Mouse (Mus musculus): ENCODE data around the gene Gemin2. TPM values are rescaled to one million over a fixed set of nuclear protein-coding genes. Genes with fewer than 3 reads are reported as not detected.
A peak's percentile ranks its signal among the peaks of the same experiment; 100 is the strongest.

The Gemin2 gene
- polyA plus RNA-seq, 1 experiment = 3.0 TPM

GRCm38 (mm10) chr12:59011844-59012709 is 1.1 kb upstream of the Gemin2 start, which contains the start of gene Sec23a:
Gene Sec23a (minus strand): TSS chr12:59012017.
- Histone ChIP-seq H3K27me3 (ENCODE audit: control insufficient read depth, insufficient read depth, low read length) (no peaks in the 10 kb centered on the region), H3K27ac (ENCODE audit: insufficient read depth, low read length) (peak within 1 kb of the TSS; percentile 83), H3K4me3 (ENCODE audit: extremely low read depth, insufficient read depth, insufficient read length) (peak within 1 kb of the TSS; percentile 72), H3K36me3 (ENCODE audit: control insufficient read depth, insufficient read depth, low read length) (no peaks in the 10 kb centered on the region), H3K4me1 (ENCODE audit: control insufficient read depth, insufficient read depth, insufficient read length) (no peaks in the 10 kb centered on the region)
- DNase-seq (ENCODE audit: low read depth in 1 of 2, low spot score in 2 of 2) = peak; percentile 96 to 98
- WGBS = under 1% methylated on average over 48 of the region's 48 CpGs
- TF ChIP-seq CTCF (IDR thresholded peaks at IDR 0.05; ENCODE audit: extremely low read depth, insufficient read depth, insufficient read length, insufficient replicate concordance) = no peak
- peak; percentile 80 for TF ChIP-seq POLR2A (IDR thresholded peaks at IDR 0.05; ENCODE audit: low read depth, low read length)

DNA sequence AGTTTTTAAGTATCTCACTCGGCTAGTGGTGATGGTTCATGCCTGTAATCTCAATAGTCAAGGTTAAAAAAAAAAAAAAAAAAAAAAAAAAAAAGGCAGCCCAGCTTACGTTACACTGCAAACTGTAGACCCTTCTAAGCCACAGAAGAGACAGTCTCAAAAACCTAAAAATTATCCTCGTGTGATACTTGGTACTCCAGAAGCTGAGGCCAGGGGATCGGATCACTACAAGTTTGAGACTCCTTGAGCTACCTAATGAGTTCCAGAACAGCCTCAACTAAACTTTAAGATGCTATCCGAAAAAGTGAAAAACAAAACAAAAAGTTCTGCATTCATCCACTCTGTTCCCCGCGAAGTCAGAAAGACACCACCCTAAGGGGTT is 492 bp upstream of the Gemin2 start:
- H3K27ac ChIP-seq (ENCODE audit: insufficient read depth, low read length) = peak overlapping the region; percentile 61; the same call in 1 of the 2 replicates

DNA sequence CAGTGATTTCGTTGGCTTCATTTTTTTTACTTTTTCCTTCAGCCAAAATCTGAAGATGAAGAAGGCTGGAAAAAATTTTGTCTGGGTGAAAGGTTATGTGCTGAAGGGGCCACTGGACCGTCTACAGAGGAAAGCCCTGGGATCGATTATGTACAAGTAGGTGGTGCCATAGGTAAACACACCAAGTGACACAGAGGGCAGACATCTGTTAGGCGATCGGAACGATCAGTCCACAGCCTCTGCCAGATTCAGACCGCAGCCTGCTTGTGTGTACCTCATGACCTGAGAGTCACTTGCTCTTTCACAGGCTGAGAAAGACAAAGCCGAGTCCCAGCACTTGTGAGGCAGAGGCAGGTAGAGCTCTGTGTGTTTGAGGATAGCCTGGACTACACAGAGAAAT is 4.8 kb downstream of the Gemin2 start:
- 96% methylated on average over 8 of the region's 8 CpGs for WGBS
- Histone ChIP-seq H3K36me3 (ENCODE audit: control insufficient read depth, insufficient read depth, low read length) (peaks cover 17% of the 10 kb centered on the region), H3K27me3 (ENCODE audit: control insufficient read depth, insufficient read depth, low read length) (no peaks in the 10 kb centered on the region), H3K4me3 (ENCODE audit: extremely low read depth, insufficient read depth, insufficient read length) (no peak overlapping the region), H3K4me1 (ENCODE audit: control insufficient read depth, insufficient read depth, insufficient read length) (no peaks in the 10 kb centered on the region), H3K27ac (ENCODE audit: insufficient read depth, low read length) (no peak overlapping the region)
- TF ChIP-seq POLR2A (IDR thresholded peaks at IDR 0.05; ENCODE audit: low read depth, low read length) = no peak
- no peak for DNase-seq (ENCODE audit: low read depth in 1 of 2, low spot score in 2 of 2)

More for the DNA sequence above, 492 bp upstream of the Gemin2 start:
- DNase-seq (ENCODE audit: low read depth in 1 of 2, low spot score in 2 of 2) = peak in 1 of 2 experiments; percentile 8
- WGBS = 2% methylated on average over 7 of the region's 7 CpGs
- Histone ChIP-seq H3K36me3 (ENCODE audit: control insufficient read depth, insufficient read depth, low read length) (no peaks in the 10 kb centered on the region), H3K4me3 (ENCODE audit: extremely low read depth, insufficient read depth, insufficient read length) (peak overlapping the region; percentile 55), H3K27me3 (ENCODE audit: control insufficient read depth, insufficient read depth, low read length) (no peaks in the 10 kb centered on the region), H3K4me1 (ENCODE audit: control insufficient read depth, insufficient read depth, insufficient read length) (no peaks in the 10 kb centered on the region)
- TF ChIP-seq CTCF (IDR thresholded peaks at IDR 0.05; ENCODE audit: extremely low read depth, insufficient read depth, insufficient read length, insufficient replicate concordance) (no peak), POLR2A (IDR thresholded peaks at IDR 0.05; ENCODE audit: low read depth, low read length) (no peak)

DNA sequence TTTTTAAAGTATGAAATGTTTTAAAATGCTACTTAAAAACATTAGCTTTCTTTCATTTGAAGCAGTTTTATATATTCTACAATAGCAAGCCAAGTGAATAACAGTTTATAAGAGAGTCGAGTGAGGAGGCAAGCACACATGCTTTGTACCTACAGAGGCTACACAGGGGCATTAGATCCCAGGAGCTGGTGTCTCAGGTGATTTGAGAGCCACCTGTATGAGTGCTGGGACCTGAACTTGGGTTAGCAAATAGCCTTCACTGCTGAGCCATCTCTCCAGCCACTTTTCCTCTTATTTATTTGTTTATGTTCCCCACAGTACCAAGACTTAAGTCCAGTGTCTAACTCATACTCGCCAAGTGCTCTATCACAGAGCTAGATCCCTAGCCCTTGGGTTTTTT is 6.7 kb downstream of the Gemin2 start:
- H3K36me3 ChIP-seq (ENCODE audit: control insufficient read depth, insufficient read depth, low read length) = peaks cover 21% of the 10 kb centered on the region

GRCm38 (mm10) chr12:59021306-59021705 is 8.1 kb downstream of the Gemin2 start:
- peaks cover 22% of the 10 kb centered on the region for H3K36me3 ChIP-seq (ENCODE audit: control insufficient read depth, insufficient read depth, low read length)

More for the DNA sequence above, 6.7 kb downstream of the Gemin2 start:
- 90% methylated on average over 2 of the region's 2 CpGs for WGBS
- no peak for DNase-seq (ENCODE audit: low read depth in 1 of 2, low spot score in 2 of 2)
- H3K4me1 ChIP-seq (ENCODE audit: control insufficient read depth, insufficient read depth, insufficient read length) = no peaks in the 10 kb centered on the region
- H3K27me3 ChIP-seq (ENCODE audit: control insufficient read depth, insufficient read depth, low read length) = no peaks in the 10 kb centered on the region
- H3K27ac ChIP-seq (ENCODE audit: insufficient read depth, low read length) = no peak overlapping the region
- TF ChIP-seq CTCF (IDR thresholded peaks at IDR 0.05; ENCODE audit: extremely low read depth, insufficient read depth, insufficient read length, insufficient replicate concordance) = no peak
- no peak for TF ChIP-seq POLR2A (IDR thresholded peaks at IDR 0.05; ENCODE audit: low read depth, low read length)
- H3K4me3 ChIP-seq (ENCODE audit: extremely low read depth, insufficient read depth, insufficient read length) = no peak overlapping the region

DNA sequence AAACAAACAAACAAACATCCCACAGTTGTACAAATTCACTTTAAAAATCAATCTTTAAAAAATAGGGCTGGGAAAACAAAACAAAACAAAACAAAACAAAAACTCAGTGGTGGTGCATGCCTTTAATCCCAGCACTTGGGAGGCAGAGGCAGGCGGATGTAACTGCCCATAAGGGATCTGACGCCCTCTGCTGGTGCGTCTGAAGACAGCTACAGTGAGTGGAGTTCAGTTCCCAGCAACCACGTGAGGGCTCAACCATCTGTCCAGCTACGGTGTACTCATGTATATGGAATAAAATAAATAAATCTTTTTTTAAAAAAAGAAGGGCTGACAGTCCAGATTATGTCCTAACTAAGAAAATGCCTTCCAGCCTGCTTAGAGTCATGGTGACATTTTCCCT is 18.9 kb downstream of the Gemin2 start:
- TF ChIP-seq POLR2A (IDR thresholded peaks at IDR 0.05; ENCODE audit: low read depth, low read length) (no peak), CTCF (IDR thresholded peaks at IDR 0.05; ENCODE audit: extremely low read depth, insufficient read depth, insufficient read length, insufficient replicate concordance) (no peak)
- WGBS = 68% methylated on average over 5 of the region's 5 CpGs
- H3K4me3 ChIP-seq (ENCODE audit: extremely low read depth, insufficient read depth, insufficient read length) = no peak overlapping the region
- H3K27ac ChIP-seq (ENCODE audit: insufficient read depth, low read length) = no peak overlapping the region
- DNase-seq (ENCODE audit: low read depth in 1 of 2, low spot score in 2 of 2) = peak in 1 of 2 experiments; percentile 16
- peaks cover 4% of the 10 kb centered on the region; the same call in 1 of the 2 replicates for H3K36me3 ChIP-seq (ENCODE audit: control insufficient read depth, insufficient read depth, low read length)
- H3K4me1 ChIP-seq (ENCODE audit: control insufficient read depth, insufficient read depth, insufficient read length) = no peaks in the 10 kb centered on the region
- no peaks in the 10 kb centered on the region for H3K27me3 ChIP-seq (ENCODE audit: control insufficient read depth, insufficient read depth, low read length)

More at GRCm38 (mm10) chr12:59021306-59021705, 8.1 kb downstream of the Gemin2 start:
- TF ChIP-seq CTCF (IDR thresholded peaks at IDR 0.05; ENCODE audit: extremely low read depth, insufficient read depth, insufficient read length, insufficient replicate concordance) = no peak
- no peak for TF ChIP-seq POLR2A (IDR thresholded peaks at IDR 0.05; ENCODE audit: low read depth, low read length)
- no peak for DNase-seq (ENCODE audit: low read depth in 1 of 2, low spot score in 2 of 2)
- no peak overlapping the region for H3K27ac ChIP-seq (ENCODE audit: insufficient read depth, low read length)
- WGBS = 44% methylated on average over 4 of the region's 4 CpGs
- no peak overlapping the region for H3K4me3 ChIP-seq (ENCODE audit: extremely low read depth, insufficient read depth, insufficient read length)
- no peaks in the 10 kb centered on the region for H3K4me1 ChIP-seq (ENCODE audit: control insufficient read depth, insufficient read depth, insufficient read length)
- no peaks in the 10 kb centered on the region for H3K27me3 ChIP-seq (ENCODE audit: control insufficient read depth, insufficient read depth, low read length)
